Mouse (Mus musculus) megakaryocyte, embryonic 14.5 days (primary cell): ENCODE measurements around the gene Enah. TPM values are rescaled to one million over a fixed set of nuclear protein-coding genes. Genes with fewer than 3 reads are reported as not detected.

Experiments used
- H3K27me3 ChIP-seq: replicated peaks from 2 replicates; pipeline ENCODE3; 2012; ENCODE audit warnings: inconsistent platforms
- H3K36me3 ChIP-seq: replicated peaks from 2 replicates; pipeline ENCODE3; 2012; ENCODE audit warnings: low read length, inconsistent platforms, mixed read lengths
- H3K4me1 ChIP-seq: 2 replicates; pipeline ENCODE4 v1.6.1; 2012; ENCODE audit warnings: inconsistent platforms
- H3K4me3 ChIP-seq: replicated peaks from 2 replicates; pipeline ENCODE3; 2012; ENCODE audit warnings: moderate library complexity, mild to moderate bottlenecking, inconsistent platforms
- H3K9me3 ChIP-seq: 2 replicates; pipeline ENCODE4 v1.6.1; 2012; ENCODE audit warnings: inconsistent platforms
- FLI1 ChIP-seq: IDR thresholded peaks from 2 replicates; pipeline ENCODE4 v1.6.1; 2012; ENCODE audit warnings: low read length, inconsistent platforms, mixed read lengths
- GATA1 ChIP-seq: IDR thresholded peaks from 3 replicates; pipeline ENCODE4 v1.6.1; 2012; ENCODE audit warnings: mixed read lengths, low read length, inconsistent platforms, borderline replicate concordance
- polyA plus RNA-seq: library from polyadenylated mRNA; stranded (reverse); fragments of >175 nt; gene quantifications from 2 replicates; pipeline ENCODE4 v1.2.3, GENCODE M21; 2012; ENCODE audit warnings: low replicate concordance; ENCODE audit not compliant: insufficient read depth

Enah gene
- polyA plus RNA-seq, 1 experiment: 37.0 TPM

GRCm38 (mm10) chr1:181998673-181999072, 21.1 kb downstream of the Enah start:
- H3K4me3 ChIP-seq: no peak overlapping the region
- peaks cover 2% of the 10 kb centered on the region for H3K36me3 ChIP-seq
- no peak for TF ChIP-seq FLI1
- TF ChIP-seq GATA1: no peak

GRCm38 (mm10) chr1:181997791-181998190, 22.0 kb downstream of the Enah start:
- TF ChIP-seq FLI1 (no peak), GATA1 (no peak)
- Histone ChIP-seq H3K27me3 (no peaks in the 10 kb centered on the region), H3K36me3 (peaks cover 2% of the 10 kb centered on the region), H3K9me3 (no peaks in the 10 kb centered on the region), H3K4me3 (no peak overlapping the region), H3K4me1 (peaks cover 11% of the 10 kb centered on the region)

More at GRCm38 (mm10) chr1:181998673-181999072, 21.1 kb downstream of the Enah start:
- Histone ChIP-seq H3K27me3 (no peaks in the 10 kb centered on the region), H3K4me1 (peaks cover 11% of the 10 kb centered on the region), H3K9me3 (no peaks in the 10 kb centered on the region)

GRCm38 (mm10) chr1:181993597-181993996, 26.2 kb downstream of the Enah start:
- no peaks in the 10 kb centered on the region for H3K27me3 ChIP-seq
- TF ChIP-seq GATA1 (no peak), FLI1 (no peak)
- H3K36me3 ChIP-seq: no peaks in the 10 kb centered on the region
- H3K9me3 ChIP-seq: no peaks in the 10 kb centered on the region
- peaks cover 22% of the 10 kb centered on the region for H3K4me1 ChIP-seq
- no peak overlapping the region for H3K4me3 ChIP-seq

GRCm38 (mm10) chr1:181988367-181988766, 31.4 kb downstream of the Enah start:
- TF ChIP-seq FLI1: no peak
- no peak for TF ChIP-seq GATA1

GRCm38 (mm10) chr1:181987226-181987625, 32.6 kb downstream of the Enah start:
- Histone ChIP-seq H3K36me3 (peaks cover 6% of the 10 kb centered on the region), H3K27me3 (no peaks in the 10 kb centered on the region), H3K9me3 (peaks cover 4% of the 10 kb centered on the region; the same call in 1 of the 2 replicates), H3K4me3 (no peak overlapping the region), H3K4me1 (peaks cover 27% of the 10 kb centered on the region)
- TF ChIP-seq GATA1: no peak
- TF ChIP-seq FLI1: no peak

More at GRCm38 (mm10) chr1:181988367-181988766, 31.4 kb downstream of the Enah start:
- Histone ChIP-seq H3K36me3 (peaks cover 6% of the 10 kb centered on the region), H3K27me3 (no peaks in the 10 kb centered on the region), H3K4me3 (no peak overlapping the region), H3K9me3 (peaks cover 4% of the 10 kb centered on the region; the same call in 1 of the 2 replicates), H3K4me1 (peaks cover 27% of the 10 kb centered on the region)

DNA sequence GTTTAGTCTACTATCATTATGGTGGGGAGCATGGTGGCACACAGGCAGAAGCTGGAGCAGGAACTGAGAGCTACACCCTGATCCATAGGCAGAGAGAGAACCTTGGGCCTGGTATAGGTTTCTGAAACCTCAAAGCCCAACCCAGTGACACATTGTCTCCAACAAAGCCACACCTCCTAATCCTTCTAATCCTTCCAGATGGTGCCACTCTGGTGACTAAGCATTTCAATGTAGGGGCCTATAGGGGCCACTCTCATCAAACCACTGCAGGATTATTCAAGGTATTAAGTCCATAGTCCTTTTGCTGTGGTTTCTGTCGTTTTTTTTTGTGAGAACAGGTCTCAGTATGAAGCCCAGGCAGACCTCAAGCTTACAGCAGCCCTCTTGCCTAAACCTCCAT, 33.9 kb downstream of the Enah start:
- Histone ChIP-seq H3K9me3 (peaks cover 4% of the 10 kb centered on the region; the same call in 1 of the 2 replicates), H3K27me3 (no peaks in the 10 kb centered on the region), H3K4me1 (peaks cover 22% of the 10 kb centered on the region), H3K4me3 (no peak overlapping the region), H3K36me3 (peaks cover 6% of the 10 kb centered on the region)
- TF ChIP-seq FLI1 (no peak), GATA1 (no peak)

DNA sequence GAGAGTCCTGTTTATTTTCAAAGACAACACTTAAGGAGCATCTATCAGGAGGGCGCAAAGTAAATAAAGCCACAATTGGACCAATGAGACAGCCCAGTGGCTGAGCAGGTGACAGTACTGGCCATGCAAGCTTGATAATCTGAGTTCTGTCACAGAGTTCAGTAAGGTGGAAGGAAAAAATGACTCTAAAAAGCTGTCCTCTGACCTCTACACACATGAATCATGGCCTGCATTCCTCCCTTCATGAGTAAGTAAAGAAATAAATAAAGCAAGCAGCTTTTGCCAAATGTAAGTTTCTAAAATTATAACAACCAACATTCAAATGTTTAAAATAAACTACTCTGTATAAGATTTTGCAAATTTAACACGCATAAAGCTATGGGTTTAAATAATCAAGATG, 35.0 kb downstream of the Enah start:
- peaks cover 15% of the 10 kb centered on the region for H3K4me1 ChIP-seq
- H3K27me3 ChIP-seq: no peaks in the 10 kb centered on the region
- H3K4me3 ChIP-seq: no peak overlapping the region
- peaks cover 4% of the 10 kb centered on the region; the same call in 1 of the 2 replicates for H3K9me3 ChIP-seq
- peaks cover 6% of the 10 kb centered on the region for H3K36me3 ChIP-seq
- no peak for TF ChIP-seq FLI1
- TF ChIP-seq GATA1: no peak

DNA sequence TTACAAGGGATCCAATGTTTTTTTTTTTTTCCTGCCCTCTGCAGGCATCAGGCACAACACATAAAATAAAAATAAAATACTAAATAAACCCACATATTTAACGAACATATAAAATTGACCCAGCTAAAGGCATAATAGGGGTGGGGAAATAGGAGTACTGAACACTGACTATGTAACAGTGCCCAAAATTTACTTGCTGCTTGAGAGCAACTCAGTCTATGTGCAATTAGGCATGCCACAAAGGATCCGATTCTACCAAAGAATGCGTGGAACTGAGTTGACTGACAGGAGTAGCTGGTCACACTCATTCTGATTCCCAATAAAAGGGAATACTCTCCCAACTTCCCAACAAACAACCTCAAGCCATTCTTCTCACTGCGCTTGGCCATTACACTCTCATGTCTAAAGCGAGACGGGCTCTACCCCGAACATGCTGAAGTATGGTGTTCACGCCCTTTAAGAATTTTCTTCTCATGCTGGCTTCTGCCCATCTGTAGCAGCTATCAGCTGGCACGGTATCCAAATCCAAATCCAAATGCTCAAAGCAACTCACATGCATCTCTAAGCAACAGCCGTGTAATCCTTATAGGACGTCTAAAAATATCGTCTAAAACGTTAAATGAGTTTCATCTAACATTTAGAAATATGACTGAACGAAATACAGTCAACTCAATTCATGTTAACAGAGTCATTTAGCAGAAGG, 39.6 kb downstream of the Enah start:
- peaks cover 26% of the 10 kb centered on the region for H3K4me1 ChIP-seq
- no peaks in the 10 kb centered on the region for H3K27me3 ChIP-seq
- no peaks in the 10 kb centered on the region for H3K36me3 ChIP-seq
- H3K9me3 ChIP-seq: no peaks in the 10 kb centered on the region
- no peak overlapping the region for H3K4me3 ChIP-seq
- TF ChIP-seq GATA1 (no peak), FLI1 (no peak)

DNA sequence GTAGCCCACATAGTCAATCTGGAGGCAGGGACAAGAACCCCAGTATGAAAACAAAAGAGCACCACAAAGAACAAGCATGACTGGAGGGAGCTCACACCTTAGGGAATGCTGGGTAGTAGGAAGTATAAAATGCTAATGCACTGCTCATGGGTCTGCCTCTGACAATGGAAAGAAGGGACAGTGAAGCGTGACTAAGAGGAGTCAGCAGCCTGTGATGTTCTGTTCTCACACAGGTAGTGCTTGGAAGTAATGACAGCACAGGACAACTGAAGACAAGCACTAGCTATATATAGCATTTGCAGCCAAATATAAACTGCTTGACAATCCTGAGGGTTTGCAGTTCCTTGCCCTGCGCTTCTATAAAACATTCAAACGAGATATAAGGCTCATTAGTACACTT, 44.3 kb downstream of the Enah start:
- Histone ChIP-seq H3K9me3 (no peaks in the 10 kb centered on the region), H3K4me3 (no peak overlapping the region), H3K4me1 (peaks cover 60% of the 10 kb centered on the region), H3K27me3 (no peaks in the 10 kb centered on the region), H3K36me3 (no peaks in the 10 kb centered on the region)
- TF ChIP-seq FLI1 (no peak), GATA1 (no peak)

GRCm38 (mm10) chr1:181974897-181975296, 44.9 kb downstream of the Enah start:
- TF ChIP-seq GATA1: no peak
- TF ChIP-seq FLI1: no peak
- peaks cover 64% of the 10 kb centered on the region for H3K4me1 ChIP-seq
- H3K36me3 ChIP-seq: no peaks in the 10 kb centered on the region
- H3K9me3 ChIP-seq: no peaks in the 10 kb centered on the region
- H3K27me3 ChIP-seq: no peaks in the 10 kb centered on the region
- H3K4me3 ChIP-seq: no peak overlapping the region

GRCm38 (mm10) chr1:181965277-181965676, 54.5 kb downstream of the Enah start:
- Histone ChIP-seq H3K36me3 (peaks cover 4% of the 10 kb centered on the region), H3K27me3 (no peaks in the 10 kb centered on the region), H3K4me3 (no peak overlapping the region), H3K9me3 (no peaks in the 10 kb centered on the region), H3K4me1 (peaks cover 64% of the 10 kb centered on the region)
- no peak for TF ChIP-seq FLI1
- TF ChIP-seq GATA1: no peak
